8 mouse cellular contexts compared by ENCODE assay signal in genomic region chr11:56116553-56117232, GRCm38 (mm10).
DNase-seq lines count a peak whose midpoint lies in the region; ATAC-seq and TF ChIP-seq lines count a peak whose summit lies in the region.

No protein-coding gene starts in this region.

- peak; percentile 73 for TF ChIP-seq CTCF in intestine, postnatal 0 days (IDR thresholded peaks at IDR 0.05; ENCODE audit: low read depth)
- TF ChIP-seq CTCF in Patski (IDR thresholded peaks at IDR 0.05) = peak; percentile 56

- H3K4me2 ChIP-seq in intestine, postnatal 0 days (replicated peaks; ENCODE audit: low read depth) = no peak overlapping the region
- no peak overlapping the region for H3K4me2 ChIP-seq in intestine, embryonic 16.5 days (ENCODE audit: low read depth, low read length)
- H3K4me2 ChIP-seq in midbrain, embryonic 11.5 days = no peak overlapping the region

- CTCF ChIA-PET in Patski (lab: Charles Lee) = interaction anchor here (1.4 kb wide), 1 partner anchor 11 kb away, joined by 3 read pairs; no protein-coding TSS in a partner anchor

- no peak overlapping the region for H3K9ac ChIP-seq in intestine, postnatal 0 days (ENCODE audit: low read depth, low read length)
- H3K9ac ChIP-seq in intestine, embryonic 16.5 days (ENCODE audit: low read depth, low read length) = no peak overlapping the region
- H3K9ac ChIP-seq in midbrain, embryonic 11.5 days (ENCODE audit: low read length) = no peak overlapping the region

- H3K4me1 ChIP-seq in intestine, postnatal 0 days (replicated peaks; ENCODE audit: control insufficient read depth, insufficient read depth, low read length) = no peaks in the 10 kb centered on the region
- no peaks in the 10 kb centered on the region for H3K4me1 ChIP-seq in intestine, embryonic 16.5 days (ENCODE audit: control insufficient read depth, insufficient read depth, low read length)
- no peaks in the 10 kb centered on the region for H3K4me1 ChIP-seq in embryonic facial prominence, embryonic 10.5 days
- H3K4me1 ChIP-seq in midbrain, embryonic 11.5 days (ENCODE audit: control insufficient read depth, insufficient read depth, low read length) = no peaks in the 10 kb centered on the region

- no peak overlapping the region for H3K4me3 ChIP-seq in intestine, postnatal 0 days (ENCODE audit: low read depth, low read length)
- no peak overlapping the region for H3K4me3 ChIP-seq in intestine, embryonic 16.5 days (ENCODE audit: low read length)
- H3K4me3 ChIP-seq in embryonic facial prominence, embryonic 10.5 days = no peak overlapping the region
- no peak overlapping the region for H3K4me3 ChIP-seq in midbrain, embryonic 11.5 days (ENCODE audit: low read depth, low read length)

- DNase-seq in Patski (ENCODE audit: low read depth, low spot score) = no peak
- peak; percentile 32 for DNase-seq in embryonic facial prominence, embryonic 10.5 days (ENCODE audit: low spot score)
- peak; percentile 38 for DNase-seq in kidney, postnatal 10 days
- peak; percentile 91 for DNase-seq in midbrain, embryonic 11.5 days (ENCODE audit: low spot score, missing footprints)
- DNase-seq in testis, postnatal 14 days (ENCODE audit: low spot score) = peak; percentile 6
- no peak for DNase-seq in thymus, postnatal 14 days

- H3K36me3 ChIP-seq in intestine, postnatal 0 days (ENCODE audit: control insufficient read depth, insufficient read depth) = no peaks in the 10 kb centered on the region
- no peaks in the 10 kb centered on the region for H3K36me3 ChIP-seq in intestine, embryonic 16.5 days (ENCODE audit: control insufficient read depth, insufficient read depth, low read length)
- H3K36me3 ChIP-seq in embryonic facial prominence, embryonic 10.5 days (replicated peaks) = no peaks in the 10 kb centered on the region
- no peaks in the 10 kb centered on the region for H3K36me3 ChIP-seq in midbrain, embryonic 11.5 days (ENCODE audit: control insufficient read depth, insufficient read depth, low read length)

- no peak for ATAC-seq in intestine, postnatal 0 days
- no peak for ATAC-seq in intestine, embryonic 16.5 days
- peak; percentile 39 for ATAC-seq in Patski
- no peak for ATAC-seq in midbrain, embryonic 11.5 days (ENCODE audit: low FRiP score)

- POLR2A ChIA-PET in Patski (lab: Charles Lee) = no interaction called here

- WGBS in intestine, postnatal 0 days = 44% methylated on average over 12 of the region's 12 CpGs
- 45% methylated on average over 12 of the region's 12 CpGs for WGBS in intestine, embryonic 16.5 days
- 47% methylated on average over 12 of the region's 12 CpGs for WGBS in embryonic facial prominence, embryonic 10.5 days
- 47% methylated on average over 12 of the region's 12 CpGs for WGBS in midbrain, embryonic 11.5 days

- no peaks in the 10 kb centered on the region for H3K9me3 ChIP-seq in intestine, postnatal 0 days (ENCODE audit: control insufficient read depth)
- no peaks in the 10 kb centered on the region for H3K9me3 ChIP-seq in intestine, embryonic 16.5 days (ENCODE audit: control insufficient read depth, low read length)
- H3K9me3 ChIP-seq in embryonic facial prominence, embryonic 10.5 days = no peaks in the 10 kb centered on the region
- no peaks in the 10 kb centered on the region for H3K9me3 ChIP-seq in midbrain, embryonic 11.5 days (ENCODE audit: control insufficient read depth, low read length)

- in situ Hi-C loops in Patski (cut with MboI; ENCODE audit: low pct_unique_long_range_greater_than_20kb) = no loop called here

- no peaks in the 10 kb centered on the region for H3K27me3 ChIP-seq in intestine, postnatal 0 days (replicated peaks; ENCODE audit: control insufficient read depth, insufficient read depth, low read length)
- no peaks in the 10 kb centered on the region for H3K27me3 ChIP-seq in intestine, embryonic 16.5 days (replicated peaks; ENCODE audit: control insufficient read depth, insufficient read depth, low read length)
- H3K27me3 ChIP-seq in Patski = peaks cover 10% of the 10 kb centered on the region
- no peaks in the 10 kb centered on the region for H3K27me3 ChIP-seq in embryonic facial prominence, embryonic 10.5 days (replicated peaks; ENCODE audit: low read depth, poor library complexity, severe bottlenecking)
- H3K27me3 ChIP-seq in midbrain, embryonic 11.5 days (ENCODE audit: control insufficient read depth, insufficient read depth, low read length) = no peaks in the 10 kb centered on the region

- no peak overlapping the region for H3K27ac ChIP-seq in intestine, postnatal 0 days (ENCODE audit: low read depth, low read length)
- H3K27ac ChIP-seq in intestine, embryonic 16.5 days (ENCODE audit: low read length) = no peak overlapping the region
- no peak overlapping the region for H3K27ac ChIP-seq in embryonic facial prominence, embryonic 10.5 days (replicated peaks)
- H3K27ac ChIP-seq in midbrain, embryonic 11.5 days (ENCODE audit: low read depth, low read length) = no peak overlapping the region

Comparison
In these comparisons a context has a peak if more than half of its experiments do, and no peak if none do; other contexts are left out.
1. DNase-seq: peak in embryonic facial prominence, embryonic 10.5 days (single experiment), kidney, postnatal 10 days (single experiment), midbrain, embryonic 11.5 days (single experiment) and testis, postnatal 14 days (single experiment); none in Patski (single experiment) and thymus, postnatal 14 days (single experiment).